Mouse (Mus musculus): ENCODE data around the gene Tap1.

- TF ChIP-seq E2F4 (IDR thresholded peaks at IDR 0.05; ENCODE audit: insufficient read depth) (no peak), POLR2A (IDR thresholded peaks at IDR 0.05; ENCODE audit: insufficient read length, low read depth) (no peak)
Measured at GRCm38 (mm10) chr17:34202760-34203442, 15.5 kb downstream of the Tap1 start.
